ENCODE assay signal across 9 mouse cellular contexts in the genomic region with DNA sequence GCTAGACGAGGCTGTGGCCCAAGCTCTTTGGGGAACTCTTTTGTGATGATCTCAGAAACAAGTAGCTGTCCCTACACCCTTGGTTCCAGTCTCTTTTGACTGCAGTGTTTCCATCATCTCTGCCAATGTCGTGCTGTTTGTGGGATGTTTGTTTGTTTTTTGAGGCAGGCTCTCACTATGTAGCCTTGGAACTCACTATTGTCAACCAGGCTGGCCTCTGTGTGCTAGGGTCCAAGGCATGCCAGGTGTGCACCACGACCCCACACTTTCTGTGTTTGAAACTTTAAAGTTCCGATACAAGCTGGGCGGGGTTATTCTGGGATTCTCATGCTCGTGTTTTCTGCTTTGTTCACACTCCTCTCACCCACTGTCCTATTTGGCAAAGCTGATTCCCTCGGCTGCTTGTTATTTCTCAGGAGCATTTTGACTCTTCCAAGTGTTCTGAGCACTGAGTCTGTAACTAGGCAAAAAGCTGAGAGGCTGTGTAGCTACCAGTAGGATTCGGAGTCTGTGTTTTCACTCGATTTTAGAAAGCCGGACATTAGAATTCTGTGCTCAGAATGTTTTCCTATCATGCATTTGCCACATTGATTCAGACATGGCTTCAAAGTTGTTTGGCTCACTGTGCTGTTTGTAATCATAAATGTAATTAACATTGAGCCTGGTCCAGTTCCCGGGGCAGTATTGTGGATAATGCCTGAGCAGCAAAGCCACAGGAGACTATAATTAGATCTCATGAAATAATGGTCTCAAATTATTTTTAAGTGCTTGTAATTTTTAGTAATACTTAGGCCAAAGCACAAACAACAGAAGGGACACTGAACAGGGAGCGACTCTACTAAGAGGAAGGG. TPM values are rescaled to one million over a fixed set of nuclear protein-coding genes. Genes with fewer than 3 reads are reported as not detected.
A peak's percentile ranks its signal among the peaks of the same experiment; 100 is the strongest.
DNase-seq lines count a peak whose midpoint lies in the region; ATAC-seq lines count a peak whose summit lies in the region.
"Had no signal": no experiment of that assay in that cellular context is flagged by ENCODE, and none has a peak within 500 bp of the region (broad histone marks: within the 10 kb centered on the region; RNA-seq: fewer than 3 reads in every experiment).

No protein-coding gene starts in this region.

- H3K9ac ChIP-seq in forebrain, embryonic 15.5 days (replicated peaks): no peak overlapping the region
- H3K9ac ChIP-seq in lung, embryonic 16.5 days (ENCODE audit: low read length): 0 out of 2 replicates have a peak overlapping the region, but pooled peaks have one; percentile 8
- H3K9ac ChIP-seq in hindbrain, embryonic 12.5 days: no peak overlapping the region
- H3K9ac ChIP-seq in neural tube, embryonic 15.5 days (replicated peaks): no peak overlapping the region; the same call in 1 of the 2 replicates
- H3K9ac ChIP-seq: limb, embryonic 13.5 days had no signal

- peak overlapping the region; percentile 65 for H3K27ac ChIP-seq in forebrain, embryonic 10.5 days
- H3K27ac ChIP-seq in forebrain, embryonic 15.5 days (replicated peaks): no peak overlapping the region; the same call in 1 of the 2 replicates
- peak overlapping the region; percentile 81 for H3K27ac ChIP-seq in lung, embryonic 16.5 days (ENCODE audit: low read length)
- peak overlapping the region; percentile 40; the same call in 1 of the 2 replicates for H3K27ac ChIP-seq in hindbrain, embryonic 12.5 days
- H3K27ac ChIP-seq in neural tube, embryonic 15.5 days (replicated peaks): peak overlapping the region; percentile 23
- H3K27ac ChIP-seq: limb, embryonic 13.5 days had no signal

- no peaks in the 10 kb centered on the region for H3K27me3 ChIP-seq in forebrain, embryonic 10.5 days (ENCODE audit: poor library complexity, severe bottlenecking)
- H3K27me3 ChIP-seq in forebrain, embryonic 15.5 days: no peaks in the 10 kb centered on the region
- H3K27me3 ChIP-seq in lung, embryonic 16.5 days (ENCODE audit: control insufficient read depth, insufficient read depth, low read depth, low read length): no peaks in the 10 kb centered on the region
- no peaks in the 10 kb centered on the region for H3K27me3 ChIP-seq in hindbrain, embryonic 12.5 days
- no peaks in the 10 kb centered on the region for H3K27me3 ChIP-seq in neural tube, embryonic 15.5 days (replicated peaks)
- H3K27me3 ChIP-seq: limb, embryonic 13.5 days had no signal

- no peak for ATAC-seq in forebrain, embryonic 15.5 days (replicated peaks)
- ATAC-seq in lung, embryonic 16.5 days (ENCODE audit: low read depth): no peak
- ATAC-seq in hindbrain, embryonic 12.5 days (ENCODE audit: low FRiP score): no peak
- ATAC-seq in neural tube, embryonic 15.5 days (ENCODE audit: low FRiP score): no peak

- WGBS in forebrain, embryonic 10.5 days: 70% methylated on average over 12 of the region's 12 CpGs
- WGBS in forebrain, embryonic 15.5 days: 46% methylated on average over 12 of the region's 12 CpGs
- 47% methylated on average over 12 of the region's 12 CpGs for WGBS in lung, embryonic 16.5 days
- 71% methylated on average over 12 of the region's 12 CpGs for WGBS in hindbrain, embryonic 12.5 days
- WGBS in neural tube, embryonic 15.5 days: 60% methylated on average over 12 of the region's 12 CpGs

- no peak overlapping the region for H3K4me3 ChIP-seq in forebrain, embryonic 10.5 days
- H3K4me3 ChIP-seq in forebrain, embryonic 15.5 days: no peak overlapping the region
- H3K4me3 ChIP-seq in lung, embryonic 16.5 days (ENCODE audit: low read length): no peak overlapping the region
- no peak overlapping the region for H3K4me3 ChIP-seq in hindbrain, embryonic 12.5 days
- no peak overlapping the region for H3K4me3 ChIP-seq in neural tube, embryonic 15.5 days (replicated peaks)
- H3K4me3 ChIP-seq: limb, embryonic 13.5 days had no signal

- no peaks in the 10 kb centered on the region for H3K9me3 ChIP-seq in forebrain, embryonic 10.5 days
- H3K9me3 ChIP-seq in forebrain, embryonic 15.5 days: no peaks in the 10 kb centered on the region
- no peaks in the 10 kb centered on the region for H3K9me3 ChIP-seq in lung, embryonic 16.5 days (ENCODE audit: control insufficient read depth, low read length)
- H3K9me3 ChIP-seq in hindbrain, embryonic 12.5 days (replicated peaks): no peaks in the 10 kb centered on the region
- H3K9me3 ChIP-seq in neural tube, embryonic 15.5 days (replicated peaks): no peaks in the 10 kb centered on the region
- H3K9me3 ChIP-seq: limb, embryonic 13.5 days had no signal

- H3K4me2 ChIP-seq in forebrain, embryonic 15.5 days (replicated peaks): no peak overlapping the region
- no peak overlapping the region for H3K4me2 ChIP-seq in lung, embryonic 16.5 days (ENCODE audit: low read depth, low read length)
- H3K4me2 ChIP-seq in hindbrain, embryonic 12.5 days (replicated peaks): no peak overlapping the region
- H3K4me2 ChIP-seq in neural tube, embryonic 15.5 days: no peak overlapping the region
- H3K4me2 ChIP-seq: limb, embryonic 13.5 days had no signal

- peaks cover 58% of the 10 kb centered on the region for H3K4me1 ChIP-seq in forebrain, embryonic 10.5 days
- H3K4me1 ChIP-seq in forebrain, embryonic 15.5 days: peaks cover 13% of the 10 kb centered on the region; the same call in 1 of the 2 replicates
- H3K4me1 ChIP-seq in lung, embryonic 16.5 days (replicated peaks; ENCODE audit: control insufficient read depth, insufficient read depth, low read length): peaks cover 21% of the 10 kb centered on the region
- peaks cover 32% of the 10 kb centered on the region for H3K4me1 ChIP-seq in hindbrain, embryonic 12.5 days
- H3K4me1 ChIP-seq in neural tube, embryonic 15.5 days: peaks cover 30% of the 10 kb centered on the region

- no peak for DNase-seq in forebrain, embryonic 10.5 days (ENCODE audit: extremely low spot score, low spot score)
- DNase-seq in lung, postnatal 25 days (ENCODE audit: low spot score): no peak
- no peak for DNase-seq in spleen, postnatal 14 days (ENCODE audit: low spot score in 2 of 2)
- DNase-seq in thymus, postnatal 0 days (ENCODE audit: low spot score): no peak

- H3K36me3 ChIP-seq in forebrain, embryonic 10.5 days (replicated peaks): peaks cover 32% of the 10 kb centered on the region
- H3K36me3 ChIP-seq in forebrain, embryonic 15.5 days: peaks cover 10% of the 10 kb centered on the region
- H3K36me3 ChIP-seq in lung, embryonic 16.5 days (ENCODE audit: control insufficient read depth, insufficient read depth, low read length): peaks cover 9% of the 10 kb centered on the region
- H3K36me3 ChIP-seq in hindbrain, embryonic 12.5 days: peaks cover 14% of the 10 kb centered on the region
- peaks cover 12% of the 10 kb centered on the region for H3K36me3 ChIP-seq in neural tube, embryonic 15.5 days

RNA-seq across cellular contexts. Expression of gene Gnpnat1, which starts 51.2 kb away (rescaled TPM):
- polyA plus RNA-seq in forebrain, embryonic 10.5 days (2016; fragmentation: Nextera tagmentation; extraction: Ambion mirVana): 41.1 and 45.9 TPM in 2 replicates
- 22.1 and 23.2 TPM in 2 replicates for polyA plus RNA-seq in forebrain, embryonic 15.5 days (2015; fragmentation: Nextera tagmentation; extraction: Ambion mirVana)
- polyA plus RNA-seq in lung, embryonic 16.5 days (2015; fragmentation: Nextera tagmentation; extraction: Ambion mirVana): 43.6 and 45.4 TPM in 2 replicates
- polyA plus RNA-seq in hindbrain, embryonic 12.5 days (2016; fragmentation: Nextera tagmentation; extraction: Ambion mirVana): 36.5 and 39.1 TPM in 2 replicates
- 29.4 and 32.6 TPM in 2 replicates for polyA plus RNA-seq in neural tube, embryonic 15.5 days (2015; fragmentation: Nextera tagmentation; extraction: Ambion mirVana)
- 30.3 and 40.1 TPM in 2 replicates for polyA plus RNA-seq in thymus, postnatal 0 days (2015; fragmentation: Nextera tagmentation; extraction: Ambion mirVana)
